Mouse (Mus musculus): ENCODE data around the gene Nfxl1. TPM values are rescaled to one million over a fixed set of nuclear protein-coding genes. Genes with fewer than 3 reads are reported as not detected.
"Not testable (repeated sequence)": the region's sequence is repeated elsewhere in the genome, so short reads cannot be mapped to it uniquely, and the experiment has no call there.

The Nfxl1 gene
- polyA plus RNA-seq, 1 experiment from 2014 or later, result 11.2 TPM

DNA sequence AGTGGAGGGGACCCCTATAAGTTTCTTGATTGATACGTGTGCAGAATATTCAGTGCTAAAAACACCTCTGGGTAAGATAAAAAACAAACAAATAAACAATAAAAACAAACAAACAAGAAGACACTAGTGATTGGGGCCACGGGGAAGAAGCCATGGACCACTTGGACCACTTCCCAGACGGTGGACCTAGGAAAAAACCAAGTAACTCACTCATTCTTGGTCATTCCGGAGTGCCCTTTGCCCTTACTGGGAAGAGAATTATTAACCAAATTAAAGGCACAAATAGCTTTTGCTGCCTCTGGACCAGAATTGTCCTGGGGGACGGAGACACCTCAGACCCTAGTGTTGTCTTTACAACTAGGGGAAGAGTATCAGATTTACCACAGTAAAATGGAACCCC, 6.1 kb upstream of the Nfxl1 start:
- Histone ChIP-seq H3K27ac (ENCODE audit: low read length) (no peak overlapping the region), H3K36me3 (ENCODE audit: control insufficient read depth, insufficient read depth, low read length) (no peaks in the 10 kb centered on the region), H3K27me3 (ENCODE audit: control insufficient read depth, insufficient read depth, low read depth, low read length) (no peaks in the 10 kb centered on the region), H3K4me1 (ENCODE audit: control insufficient read depth, insufficient read depth, low read length) (no peaks in the 10 kb centered on the region), H3K4me3 (ENCODE audit: low read depth, low read length) (no peak overlapping the region), H3K9ac (ENCODE audit: low read depth, low read length) (no peak overlapping the region), H3K9me3 (replicated peaks; ENCODE audit: control insufficient read depth, low read length, poor library complexity, severe bottlenecking) (no peaks in the 10 kb centered on the region; the same call in 1 of the 2 replicates), H3K4me2 (ENCODE audit: low read length) (no peak overlapping the region)
- ATAC-seq, result no peak
- WGBS, result 85% methylated on average over 5 of the region's 5 CpGs

DNA sequence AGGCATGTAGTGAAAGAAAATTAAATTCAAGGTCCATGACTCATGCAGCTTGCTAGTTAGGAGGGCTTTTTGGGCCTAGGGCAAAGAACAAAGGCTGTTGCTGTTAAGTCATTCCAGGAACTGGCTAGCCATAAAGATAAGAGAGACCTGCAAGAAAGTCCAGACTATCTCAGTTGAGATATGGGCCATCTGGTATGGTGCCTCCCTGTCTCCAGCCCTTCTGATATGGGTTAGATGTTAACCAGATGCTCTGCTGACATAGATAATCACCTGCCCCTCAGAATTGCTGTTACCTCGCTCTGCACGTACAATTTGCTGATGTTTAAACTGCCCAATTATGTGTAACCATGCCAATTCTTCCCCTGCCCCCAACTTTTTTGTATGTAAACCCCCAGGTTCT, 3.7 kb upstream of the Nfxl1 start:
- not testable (repeated sequence) for H3K4me3 ChIP-seq (ENCODE audit: low read depth, low read length); ATAC-seq; H3K27ac ChIP-seq (ENCODE audit: low read length); H3K9me3 ChIP-seq (replicated peaks; ENCODE audit: control insufficient read depth, low read length, poor library complexity, severe bottlenecking); H3K9ac ChIP-seq (ENCODE audit: low read depth, low read length); H3K27me3 ChIP-seq (ENCODE audit: control insufficient read depth, insufficient read depth, low read depth, low read length); H3K4me1 ChIP-seq (ENCODE audit: control insufficient read depth, insufficient read depth, low read length); H3K4me2 ChIP-seq (ENCODE audit: low read length); H3K36me3 ChIP-seq (ENCODE audit: control insufficient read depth, insufficient read depth, low read length)
- 95% methylated on average over 2 of the region's 2 CpGs for WGBS

DNA sequence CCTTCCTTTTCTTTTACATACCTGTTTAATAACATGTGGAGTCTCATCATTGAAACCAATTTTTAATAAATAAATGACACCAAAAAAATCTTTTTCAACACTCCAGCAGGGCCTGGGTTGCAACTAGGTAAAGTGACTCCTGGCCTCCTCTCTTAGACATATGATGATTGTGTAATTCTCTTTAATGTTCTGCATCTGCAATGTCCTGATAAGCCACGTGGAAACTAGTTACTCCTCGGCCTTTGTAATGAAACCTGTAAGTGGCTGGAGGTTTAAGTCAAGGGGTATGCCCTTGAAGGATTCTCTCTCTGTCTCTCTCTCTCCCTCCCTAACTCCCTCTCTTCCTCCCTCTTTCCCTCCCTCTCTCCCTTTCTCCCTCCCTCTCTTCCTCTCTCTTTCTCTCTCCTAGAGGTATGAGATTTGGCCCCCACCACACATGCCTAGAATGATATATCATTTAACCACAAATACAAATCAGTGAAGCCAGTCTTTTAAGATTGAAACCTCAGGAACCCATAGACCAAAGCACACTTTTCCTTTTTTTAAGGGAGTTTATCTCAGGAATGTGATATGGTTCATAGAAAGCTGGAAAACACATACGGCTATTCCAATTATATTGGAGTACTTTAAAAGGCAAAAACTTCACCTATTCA, 1.6 kb upstream of the Nfxl1 start:
- Histone ChIP-seq H3K9ac (ENCODE audit: low read depth, low read length) (no peak overlapping the region), H3K4me3 (ENCODE audit: low read depth, low read length) (no peak overlapping the region), H3K9me3 (replicated peaks; ENCODE audit: control insufficient read depth, low read length, poor library complexity, severe bottlenecking) (no peaks in the 10 kb centered on the region), H3K4me2 (ENCODE audit: low read length) (no peak overlapping the region), H3K4me1 (ENCODE audit: control insufficient read depth, insufficient read depth, low read length) (peaks cover 10% of the 10 kb centered on the region), H3K27me3 (ENCODE audit: control insufficient read depth, insufficient read depth, low read depth, low read length) (no peaks in the 10 kb centered on the region), H3K36me3 (ENCODE audit: control insufficient read depth, insufficient read depth, low read length) (no peaks in the 10 kb centered on the region), H3K27ac (ENCODE audit: low read length) (no peak overlapping the region)
- no peak for ATAC-seq
- WGBS, result 74% methylated on average over 3 of the region's 3 CpGs

GRCm38 (mm10) chr5:72558716-72559526, 563 bp downstream of the Nfxl1 start:
- Histone ChIP-seq H3K27me3 (ENCODE audit: control insufficient read depth, insufficient read depth, low read depth, low read length) (no peaks in the 10 kb centered on the region), H3K27ac (ENCODE audit: low read length) (peak overlapping the region; percentile 85), H3K9me3 (replicated peaks; ENCODE audit: control insufficient read depth, low read length, poor library complexity, severe bottlenecking) (no peaks in the 10 kb centered on the region), H3K9ac (ENCODE audit: low read depth, low read length) (peak overlapping the region; percentile 93), H3K36me3 (ENCODE audit: control insufficient read depth, insufficient read depth, low read length) (peaks cover 7% of the 10 kb centered on the region; the same call in 1 of the 2 replicates), H3K4me2 (ENCODE audit: low read length) (peak overlapping the region; percentile 91), H3K4me3 (ENCODE audit: low read depth, low read length) (peak overlapping the region; percentile 81), H3K4me1 (ENCODE audit: control insufficient read depth, insufficient read depth, low read length) (peaks cover 10% of the 10 kb centered on the region)
- ATAC-seq, result peak; percentile 83
- under 1% methylated on average over 56 of the region's 57 CpGs for WGBS

GRCm38 (mm10) chr5:72556245-72556644, 3.2 kb downstream of the Nfxl1 start:
- 81% methylated on average over 3 of the region's 3 CpGs for WGBS
- H3K9me3 ChIP-seq (replicated peaks; ENCODE audit: control insufficient read depth, low read length, poor library complexity, severe bottlenecking), result no peaks in the 10 kb centered on the region
- no peaks in the 10 kb centered on the region for H3K27me3 ChIP-seq (ENCODE audit: control insufficient read depth, insufficient read depth, low read depth, low read length)
- H3K4me2 ChIP-seq (ENCODE audit: low read length), result no peak overlapping the region
- ATAC-seq, result no peak
- no peak overlapping the region for H3K9ac ChIP-seq (ENCODE audit: low read depth, low read length)
- H3K27ac ChIP-seq (ENCODE audit: low read length), result no peak overlapping the region
- peaks cover 7% of the 10 kb centered on the region; the same call in 1 of the 2 replicates for H3K36me3 ChIP-seq (ENCODE audit: control insufficient read depth, insufficient read depth, low read length)
- H3K4me1 ChIP-seq (ENCODE audit: control insufficient read depth, insufficient read depth, low read length), result peaks cover 10% of the 10 kb centered on the region
- no peak overlapping the region for H3K4me3 ChIP-seq (ENCODE audit: low read depth, low read length)

DNA sequence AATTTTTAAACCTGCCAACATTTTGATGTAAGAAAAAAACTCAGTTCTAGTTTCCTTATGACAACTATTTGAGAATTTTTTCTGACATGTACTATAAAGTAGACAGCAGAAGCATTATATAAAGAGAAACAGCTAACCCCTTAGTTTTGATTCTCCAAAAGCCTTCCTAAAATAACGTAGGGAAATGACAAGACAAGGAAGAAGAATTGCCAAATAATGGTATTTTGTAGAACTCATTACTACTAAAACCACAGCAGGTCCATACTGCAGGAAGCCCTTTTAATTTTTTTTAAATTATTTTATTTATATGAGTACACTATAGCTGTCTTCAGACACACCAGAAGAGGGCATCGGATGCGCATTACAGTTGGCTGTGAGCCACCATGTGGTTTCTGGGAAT, 8.3 kb downstream of the Nfxl1 start:
- Histone ChIP-seq H3K4me1 (ENCODE audit: control insufficient read depth, insufficient read depth, low read length) (no peaks in the 10 kb centered on the region), H3K36me3 (ENCODE audit: control insufficient read depth, insufficient read depth, low read length) (peaks cover 7% of the 10 kb centered on the region), H3K4me3 (ENCODE audit: low read depth, low read length) (no peak overlapping the region), H3K27me3 (ENCODE audit: control insufficient read depth, insufficient read depth, low read depth, low read length) (no peaks in the 10 kb centered on the region), H3K27ac (ENCODE audit: low read length) (no peak overlapping the region), H3K9me3 (replicated peaks; ENCODE audit: control insufficient read depth, low read length, poor library complexity, severe bottlenecking) (no peaks in the 10 kb centered on the region), H3K4me2 (ENCODE audit: low read length) (no peak overlapping the region), H3K9ac (ENCODE audit: low read depth, low read length) (no peak overlapping the region)
- WGBS, result 92% methylated on average over 3 of the region's 3 CpGs
- no peak for ATAC-seq

DNA sequence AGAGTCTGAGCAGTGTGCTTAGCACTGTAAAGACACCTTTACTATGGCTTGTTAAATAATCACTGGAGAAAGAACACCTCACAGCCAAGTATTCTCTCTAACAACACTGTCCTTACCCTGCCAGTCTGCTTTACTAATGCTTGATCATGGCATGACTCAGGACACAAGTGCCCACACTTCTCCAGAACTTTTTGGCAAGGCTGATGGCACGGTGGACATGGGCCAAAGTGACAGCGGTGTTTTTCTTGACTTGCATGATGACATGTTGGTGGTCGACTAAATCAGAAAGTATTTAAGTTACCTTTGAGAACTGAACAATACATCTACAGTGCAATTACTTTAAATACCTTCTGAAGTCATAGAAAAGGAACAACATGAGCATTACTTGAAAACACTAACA, 30.6 kb downstream of the Nfxl1 start:
- Histone ChIP-seq H3K4me2 (ENCODE audit: low read length) (no peak overlapping the region), H3K4me1 (ENCODE audit: control insufficient read depth, insufficient read depth, low read length) (no peaks in the 10 kb centered on the region), H3K9ac (ENCODE audit: low read depth, low read length) (no peak overlapping the region), H3K4me3 (ENCODE audit: low read depth, low read length) (no peak overlapping the region), H3K9me3 (replicated peaks; ENCODE audit: control insufficient read depth, low read length, poor library complexity, severe bottlenecking) (no peaks in the 10 kb centered on the region), H3K27ac (ENCODE audit: low read length) (no peak overlapping the region), H3K27me3 (ENCODE audit: control insufficient read depth, insufficient read depth, low read depth, low read length) (no peaks in the 10 kb centered on the region), H3K36me3 (ENCODE audit: control insufficient read depth, insufficient read depth, low read length) (peaks cover 15% of the 10 kb centered on the region)
- no peak for ATAC-seq
- 93% methylated on average over 3 of the region's 3 CpGs for WGBS

DNA sequence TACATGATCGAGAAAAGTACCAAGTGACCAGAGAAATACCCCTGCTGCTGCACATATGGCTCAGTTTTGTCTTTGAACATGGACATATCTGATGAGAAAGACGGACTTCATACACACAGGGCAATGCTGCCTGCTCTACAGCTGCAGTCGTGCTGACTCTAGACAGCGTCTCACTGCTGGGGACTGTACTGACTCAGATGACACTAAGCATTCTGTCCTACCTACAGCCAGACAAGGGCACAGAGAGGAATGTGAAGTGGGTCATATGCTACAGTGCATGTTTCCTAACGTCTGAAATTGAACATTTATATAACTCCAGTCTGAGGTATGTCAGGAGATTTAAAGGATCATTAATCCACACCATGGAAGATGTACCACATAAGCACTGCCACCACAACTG, 45.7 kb downstream of the Nfxl1 start:
- no peaks in the 10 kb centered on the region for H3K27me3 ChIP-seq (ENCODE audit: control insufficient read depth, insufficient read depth, low read depth, low read length)
- WGBS, result 93% methylated on average over 5 of the region's 5 CpGs
- H3K4me1 ChIP-seq (ENCODE audit: control insufficient read depth, insufficient read depth, low read length), result no peaks in the 10 kb centered on the region
- H3K4me3 ChIP-seq (ENCODE audit: low read depth, low read length), result no peak overlapping the region
- no peak overlapping the region for H3K27ac ChIP-seq (ENCODE audit: low read length)
- H3K9ac ChIP-seq (ENCODE audit: low read depth, low read length), result no peak overlapping the region
- H3K4me2 ChIP-seq (ENCODE audit: low read length), result no peak overlapping the region
- peaks cover 11% of the 10 kb centered on the region for H3K36me3 ChIP-seq (ENCODE audit: control insufficient read depth, insufficient read depth, low read length)
- ATAC-seq, result no peak
- no peaks in the 10 kb centered on the region for H3K9me3 ChIP-seq (replicated peaks; ENCODE audit: control insufficient read depth, low read length, poor library complexity, severe bottlenecking)

- no peak overlapping the region for H3K27ac ChIP-seq (ENCODE audit: low read length)
- no peaks in the 10 kb centered on the region for H3K9me3 ChIP-seq (replicated peaks; ENCODE audit: control insufficient read depth, low read length, poor library complexity, severe bottlenecking)
- H3K4me2 ChIP-seq (ENCODE audit: low read length), result no peak overlapping the region
- no peaks in the 10 kb centered on the region for H3K36me3 ChIP-seq (ENCODE audit: control insufficient read depth, insufficient read depth, low read length)
- H3K9ac ChIP-seq (ENCODE audit: low read depth, low read length), result no peak overlapping the region
- WGBS, result 78% methylated on average over 5 of the region's 5 CpGs
- H3K27me3 ChIP-seq (ENCODE audit: control insufficient read depth, insufficient read depth, low read depth, low read length), result peaks cover 35% of the 10 kb centered on the region
- peaks cover 13% of the 10 kb centered on the region; the same call in 1 of the 2 replicates for H3K4me1 ChIP-seq (ENCODE audit: control insufficient read depth, insufficient read depth, low read length)
- H3K4me3 ChIP-seq (ENCODE audit: low read depth, low read length), result no peak overlapping the region
- ATAC-seq, result no peak; the same call in 1 of the 2 replicates
Measured at GRCm38 (mm10) chr5:72505740-72506139, 53.7 kb downstream of the Nfxl1 start.

All from midbrain, embryonic 16.5 days (tissue).